Mouse (Mus musculus): Measurements from ENCODE around the gene Snx7. TPM values are rescaled to one million over a fixed set of nuclear protein-coding genes. Genes with fewer than 3 reads are reported as not detected.

Snx7 gene
- polyA plus RNA-seq, 1 experiment from 2014 or later = 16.8 TPM

- 87% methylated on average over 6 of the region's 6 CpGs for WGBS
- no peak overlapping the region for H3K9ac ChIP-seq
- no peaks in the 10 kb centered on the region for H3K36me3 ChIP-seq
- ATAC-seq (ENCODE audit: low FRiP score) = no peak
- no peaks in the 10 kb centered on the region for H3K27me3 ChIP-seq
- H3K4me1 ChIP-seq = no peaks in the 10 kb centered on the region
- no peaks in the 10 kb centered on the region for H3K9me3 ChIP-seq (replicated peaks)
- H3K27ac ChIP-seq = no peak overlapping the region
- H3K4me3 ChIP-seq = no peak overlapping the region
- H3K4me2 ChIP-seq (replicated peaks) = no peak overlapping the region
These were observed 63.0 kb downstream of the Snx7 start for GRCm38 (mm10) chr3:117805782-117806181.

GRCm38 (mm10) chr3:117794501-117794900 is 74.2 kb downstream of the Snx7 start:
- no peak overlapping the region for H3K9ac ChIP-seq
- H3K27me3 ChIP-seq = no peaks in the 10 kb centered on the region
- no peak for ATAC-seq (ENCODE audit: low FRiP score)
- H3K27ac ChIP-seq = no peak overlapping the region
- H3K4me3 ChIP-seq = no peak overlapping the region
- no peaks in the 10 kb centered on the region for H3K36me3 ChIP-seq
- no peaks in the 10 kb centered on the region for H3K4me1 ChIP-seq
- no peak overlapping the region for H3K4me2 ChIP-seq (replicated peaks)
- H3K9me3 ChIP-seq (replicated peaks) = no peaks in the 10 kb centered on the region

- no peak overlapping the region for H3K4me2 ChIP-seq (replicated peaks)
- WGBS = 73% methylated on average over 4 of the region's 4 CpGs
- no peak for ATAC-seq (ENCODE audit: low FRiP score)
These were observed 76.8 kb downstream of the Snx7 start for GRCm38 (mm10) chr3:117791951-117792350.

GRCm38 (mm10) chr3:117791273-117791672 is 77.5 kb downstream of the Snx7 start:
- Histone ChIP-seq H3K27ac (no peak overlapping the region), H3K4me3 (no peak overlapping the region), H3K9ac (no peak overlapping the region), H3K9me3 (replicated peaks) (no peaks in the 10 kb centered on the region), H3K36me3 (no peaks in the 10 kb centered on the region), H3K27me3 (no peaks in the 10 kb centered on the region), H3K4me2 (replicated peaks) (no peak overlapping the region), H3K4me1 (no peaks in the 10 kb centered on the region)
- ATAC-seq (ENCODE audit: low FRiP score) = no peak
- 77% methylated on average over 2 of the region's 2 CpGs for WGBS

More at GRCm38 (mm10) chr3:117791951-117792350, 76.8 kb downstream of the Snx7 start:
- H3K36me3 ChIP-seq = no peaks in the 10 kb centered on the region
- H3K9ac ChIP-seq = no peak overlapping the region
- H3K4me3 ChIP-seq = no peak overlapping the region
- no peaks in the 10 kb centered on the region for H3K27me3 ChIP-seq
- no peaks in the 10 kb centered on the region for H3K9me3 ChIP-seq (replicated peaks)
- no peak overlapping the region for H3K27ac ChIP-seq
- H3K4me1 ChIP-seq = no peaks in the 10 kb centered on the region

- ATAC-seq (ENCODE audit: low FRiP score) = peak; percentile 66
- Histone ChIP-seq H3K27ac (no peak overlapping the region), H3K9ac (no peak overlapping the region), H3K9me3 (replicated peaks) (no peaks in the 10 kb centered on the region), H3K27me3 (no peaks in the 10 kb centered on the region), H3K4me2 (replicated peaks) (no peak overlapping the region), H3K4me1 (no peaks in the 10 kb centered on the region), H3K36me3 (no peaks in the 10 kb centered on the region), H3K4me3 (no peak overlapping the region)
- 70% methylated on average over 14 of the region's 14 CpGs for WGBS
These were observed 79.7 kb downstream of the Snx7 start for GRCm38 (mm10) chr3:117788800-117789693.

GRCm38 (mm10) chr3:117787247-117787646 is 81.5 kb downstream of the Snx7 start:
- no peaks in the 10 kb centered on the region for H3K36me3 ChIP-seq
- 49% methylated on average over 6 of the region's 6 CpGs for WGBS
- H3K27ac ChIP-seq = no peak overlapping the region
- no peak overlapping the region for H3K4me3 ChIP-seq
- H3K4me1 ChIP-seq = no peaks in the 10 kb centered on the region
- no peaks in the 10 kb centered on the region for H3K9me3 ChIP-seq (replicated peaks)
- no peak for ATAC-seq (ENCODE audit: low FRiP score)
- H3K4me2 ChIP-seq (replicated peaks) = no peak overlapping the region
- H3K9ac ChIP-seq = no peak overlapping the region
- H3K27me3 ChIP-seq = no peaks in the 10 kb centered on the region

- no peak for ATAC-seq (ENCODE audit: low FRiP score)
- WGBS = 92% methylated on average over 5 of the region's 5 CpGs
- no peak overlapping the region for H3K9ac ChIP-seq
These were observed 116.5 kb downstream of the Snx7 start for GRCm38 (mm10) chr3:117752151-117752757.

GRCm38 (mm10) chr3:117751665-117752064 is 117.1 kb downstream of the Snx7 start:
- no peak for ATAC-seq (ENCODE audit: low FRiP score)
- Histone ChIP-seq H3K9me3 (replicated peaks) (no peaks in the 10 kb centered on the region), H3K4me1 (no peaks in the 10 kb centered on the region), H3K27me3 (no peaks in the 10 kb centered on the region), H3K27ac (no peak overlapping the region), H3K4me2 (replicated peaks) (no peak overlapping the region), H3K9ac (no peak overlapping the region), H3K4me3 (no peak overlapping the region), H3K36me3 (no peaks in the 10 kb centered on the region)
- 61% methylated on average over 2 of the region's 2 CpGs for WGBS

More at GRCm38 (mm10) chr3:117752151-117752757, 116.5 kb downstream of the Snx7 start:
- H3K36me3 ChIP-seq = no peaks in the 10 kb centered on the region
- no peak overlapping the region for H3K27ac ChIP-seq
- H3K4me3 ChIP-seq = no peak overlapping the region
- H3K4me2 ChIP-seq (replicated peaks) = no peak overlapping the region
- H3K27me3 ChIP-seq = no peaks in the 10 kb centered on the region
- no peaks in the 10 kb centered on the region for H3K9me3 ChIP-seq (replicated peaks)
- H3K4me1 ChIP-seq = no peaks in the 10 kb centered on the region

- Histone ChIP-seq H3K9me3 (replicated peaks) (no peaks in the 10 kb centered on the region), H3K4me3 (no peak overlapping the region), H3K27me3 (no peaks in the 10 kb centered on the region), H3K9ac (no peak overlapping the region), H3K27ac (no peak overlapping the region), H3K36me3 (no peaks in the 10 kb centered on the region), H3K4me1 (no peaks in the 10 kb centered on the region), H3K4me2 (replicated peaks) (no peak overlapping the region)
- ATAC-seq (ENCODE audit: low FRiP score) = no peak
- WGBS = 88% methylated on average over 3 of the region's 3 CpGs
These were observed 119.5 kb downstream of the Snx7 start for GRCm38 (mm10) chr3:117749256-117749655.

GRCm38 (mm10) chr3:117739760-117740159 is 129.0 kb downstream of the Snx7 start:
- Histone ChIP-seq H3K9me3 (replicated peaks) (no peaks in the 10 kb centered on the region), H3K36me3 (no peaks in the 10 kb centered on the region), H3K4me1 (no peaks in the 10 kb centered on the region), H3K9ac (no peak overlapping the region), H3K27ac (no peak overlapping the region), H3K4me2 (replicated peaks) (no peak overlapping the region), H3K4me3 (no peak overlapping the region), H3K27me3 (no peaks in the 10 kb centered on the region)
- ATAC-seq (ENCODE audit: low FRiP score) = no peak
- WGBS = 80% methylated on average over 5 of the region's 5 CpGs

- Histone ChIP-seq H3K27me3 (no peaks in the 10 kb centered on the region), H3K9ac (no peak overlapping the region), H3K36me3 (no peaks in the 10 kb centered on the region), H3K4me1 (no peaks in the 10 kb centered on the region), H3K27ac (no peak overlapping the region), H3K4me2 (replicated peaks) (no peak overlapping the region), H3K9me3 (replicated peaks) (no peaks in the 10 kb centered on the region), H3K4me3 (no peak overlapping the region)
- ATAC-seq (ENCODE audit: low FRiP score) = no peak
- WGBS = 73% methylated on average over 4 of the region's 4 CpGs
These were observed 136.1 kb downstream of the Snx7 start for GRCm38 (mm10) chr3:117732661-117733060.
